Mouse (Mus musculus) gastrocnemius, postnatal 25 days (tissue): ENCODE results near the gene Nxt1. TPM values are rescaled to one million over a fixed set of nuclear protein-coding genes. Genes with fewer than 3 reads are reported as not detected.

Source experiments
- DNase-seq: peaks from one replicate; pipeline ENCODE4 v3.0.0; 2022
- total RNA-seq, 2 experiments: library from RNA; stranded (reverse); gene quantifications; 1 replicate in 1 of 2; 2 replicates in 1 of 2; pipeline ENCODE4 v1.2.3; 2021

Gene Nxt1
- total RNA-seq, 2 experiments from 2014 or later = 5.3 to 5.6 TPM

DNA sequence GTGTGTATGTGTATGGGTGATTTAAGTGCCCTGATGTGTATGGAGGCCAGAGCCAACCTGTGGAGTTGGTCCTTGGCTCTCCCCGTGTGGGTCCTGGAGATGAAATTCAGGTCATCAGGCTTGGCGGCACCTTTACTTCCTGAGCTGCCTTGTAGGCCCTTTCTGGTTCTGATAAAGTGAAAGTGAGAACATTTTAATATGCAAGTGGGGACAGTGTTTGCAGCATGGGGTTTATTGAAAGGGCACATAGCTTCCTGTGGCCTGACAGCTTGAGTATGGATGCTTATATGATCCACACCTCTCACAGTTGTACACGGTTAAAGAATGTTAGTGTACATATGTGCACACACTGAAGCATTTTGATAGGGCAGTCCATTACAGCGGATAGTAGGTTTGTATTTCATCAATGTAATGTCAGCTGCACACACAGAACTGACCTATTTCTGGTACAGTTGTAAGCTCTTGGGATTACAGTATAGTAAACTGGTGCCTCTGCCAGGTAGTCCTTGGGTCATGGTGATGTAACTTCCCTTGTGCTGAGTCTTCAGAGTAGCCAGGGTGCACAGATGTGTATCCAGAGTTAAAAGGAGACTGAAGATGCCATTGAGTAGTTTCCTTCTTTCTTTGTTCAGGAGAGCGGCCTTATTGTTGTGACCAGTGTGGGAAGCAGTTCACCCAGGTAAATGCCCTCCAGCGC is 17.2 kb downstream of the Nxt1 start:
- no peak for DNase-seq

DNA sequence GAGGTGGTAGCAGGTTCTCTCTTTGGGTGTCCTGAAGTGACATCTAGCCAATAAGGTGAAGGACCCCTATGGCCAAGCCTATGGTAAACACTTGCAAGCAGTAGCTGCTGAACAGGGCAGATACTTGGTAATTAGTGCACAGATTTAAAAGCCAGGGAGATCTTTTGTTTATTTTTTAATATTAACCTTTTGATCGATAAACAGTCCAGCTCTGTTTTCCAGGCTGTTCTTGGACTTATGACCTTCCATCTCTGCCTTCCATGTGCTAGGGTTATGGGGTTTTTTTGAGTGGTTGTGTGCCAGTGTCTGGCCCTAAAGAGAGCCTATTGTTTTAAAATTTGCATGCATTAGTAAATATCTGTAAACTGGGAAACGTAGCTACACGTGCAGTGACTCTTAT is 17.9 kb downstream of the Nxt1 start:
- no peak for DNase-seq

DNA sequence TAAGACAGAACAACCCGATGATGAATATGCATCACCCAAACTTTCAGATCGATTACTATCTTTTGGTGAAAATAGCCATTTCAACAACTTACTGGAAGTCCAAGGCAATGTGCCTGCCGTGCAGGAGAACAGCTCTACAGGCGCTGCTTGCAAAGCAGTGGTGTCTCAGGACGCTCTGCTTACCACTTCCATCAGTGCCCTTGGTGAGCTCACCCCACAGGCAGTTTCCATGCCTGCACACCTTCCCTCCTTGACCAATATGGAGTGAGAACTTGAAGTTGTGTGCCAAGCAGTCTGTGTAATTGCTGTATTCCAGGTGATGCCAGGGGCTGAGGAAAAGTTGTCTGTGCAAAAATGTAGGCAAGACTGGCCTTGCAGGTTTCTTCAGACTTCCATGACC is 18.4 kb downstream of the Nxt1 start:
- no peak for DNase-seq

DNA sequence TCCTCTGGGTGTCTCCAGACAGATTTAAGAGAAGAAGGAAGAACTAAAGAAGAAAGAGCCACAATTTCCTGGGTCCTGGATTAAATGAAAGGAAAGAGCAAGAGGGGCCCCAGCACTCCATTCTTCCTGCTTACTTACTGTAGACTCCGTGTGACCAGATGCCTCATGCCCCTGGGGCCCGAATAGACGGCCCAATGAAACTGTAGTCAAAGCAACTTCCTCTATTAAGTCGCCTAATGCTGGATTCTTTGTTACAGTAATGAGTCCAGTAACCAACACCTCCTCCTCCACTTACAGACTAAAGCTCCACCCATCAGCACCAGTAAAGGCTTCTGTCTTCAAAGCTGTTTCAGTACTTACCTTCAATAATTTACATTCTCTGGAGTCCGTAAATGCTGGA is 26.2 kb downstream of the Nxt1 start:
- DNase-seq = no peak

DNA sequence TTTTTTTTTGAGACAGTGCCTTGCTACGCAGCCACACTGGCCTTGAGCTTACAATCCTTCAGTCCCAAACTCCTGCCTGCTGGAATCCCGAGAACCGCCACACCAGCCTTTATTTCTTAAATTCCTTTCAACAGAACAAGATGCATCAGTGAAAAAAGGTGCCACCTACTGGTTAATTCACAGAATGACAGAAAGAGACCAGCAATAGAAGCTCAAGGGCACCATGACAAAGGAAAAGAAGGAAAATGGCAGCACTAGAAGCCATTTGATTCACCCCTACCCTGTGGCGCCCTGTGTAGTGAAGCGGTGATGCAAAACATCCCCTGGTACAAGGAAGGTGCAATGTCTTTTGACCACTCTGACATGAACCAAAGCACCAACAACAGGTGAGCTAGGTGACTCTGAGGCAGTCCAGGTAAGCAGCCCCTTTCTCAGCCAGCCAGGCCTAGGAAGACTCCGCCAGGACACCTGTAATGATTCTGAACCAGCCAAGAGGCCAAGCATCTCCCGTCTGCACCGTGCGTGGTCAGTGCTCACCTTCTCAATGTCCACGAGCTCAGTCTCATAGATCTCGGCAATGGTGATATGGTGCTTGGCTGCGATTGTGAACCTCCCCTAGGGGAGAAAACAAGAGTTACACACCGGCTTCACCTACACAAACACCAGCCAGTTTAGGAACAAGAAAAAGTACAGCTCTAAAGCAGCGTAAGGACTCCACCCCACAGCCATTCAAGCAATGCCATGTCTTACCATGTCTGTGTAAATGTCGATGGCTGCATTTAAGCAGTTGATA is 34.2 kb downstream of the Nxt1 start:
- DNase-seq = no peak

DNA sequence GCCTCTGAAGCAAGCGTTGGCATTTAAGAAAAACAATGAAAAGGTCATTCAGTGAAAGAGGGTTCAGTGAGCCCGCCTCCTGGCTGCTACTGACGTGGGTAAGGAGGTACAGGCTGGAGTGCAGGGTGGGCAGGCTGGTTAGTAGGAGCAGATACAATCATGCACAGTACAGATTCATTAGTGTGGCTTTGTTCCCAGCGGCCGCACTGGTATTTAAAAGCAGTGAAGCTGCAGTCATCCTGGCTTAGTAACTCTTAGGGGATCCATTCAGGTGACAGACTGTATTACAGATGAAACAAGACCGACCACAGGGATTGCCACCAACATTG is 34.8 kb downstream of the Nxt1 start:
- no peak for DNase-seq

DNA sequence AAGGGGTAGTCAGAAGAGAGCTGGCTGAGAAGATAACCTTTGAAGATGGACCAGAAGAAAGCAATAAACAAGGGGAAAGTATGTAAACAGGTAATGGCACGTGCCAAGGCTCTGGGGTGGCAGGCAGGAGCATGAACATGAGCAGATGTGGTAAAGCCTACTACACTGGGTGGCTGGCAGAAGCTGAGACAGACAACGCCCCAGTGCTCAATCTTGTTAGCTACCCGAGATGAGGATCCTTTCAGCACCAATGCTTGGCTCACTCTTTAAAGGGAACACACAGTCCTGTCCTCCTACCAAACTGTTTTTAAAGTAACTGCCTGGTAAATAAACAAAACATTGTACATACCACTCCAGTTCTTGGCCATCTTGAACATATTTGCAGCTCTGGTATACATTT is 39.9 kb downstream of the Nxt1 start:
- DNase-seq = peak; percentile 25

DNA sequence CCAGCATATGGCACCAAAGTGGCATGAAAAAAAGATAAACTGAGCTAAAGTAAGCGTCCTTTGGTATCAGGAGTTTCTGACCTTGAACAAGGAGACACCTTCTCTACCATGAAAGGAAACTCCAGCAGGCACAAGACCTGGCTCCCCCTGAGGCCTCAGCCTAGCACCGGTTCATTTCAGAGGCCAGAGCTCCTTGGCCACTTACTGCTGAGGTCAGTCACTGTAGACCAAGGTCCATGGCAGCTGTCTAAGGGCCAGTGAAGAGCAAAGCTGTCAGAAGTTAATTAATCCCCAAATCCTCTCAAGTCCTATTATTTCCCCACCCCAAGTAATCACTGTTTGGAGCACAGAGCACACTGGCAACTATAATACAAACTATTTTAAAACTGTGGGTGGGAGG is 44.7 kb downstream of the Nxt1 start:
- no peak for DNase-seq

DNA sequence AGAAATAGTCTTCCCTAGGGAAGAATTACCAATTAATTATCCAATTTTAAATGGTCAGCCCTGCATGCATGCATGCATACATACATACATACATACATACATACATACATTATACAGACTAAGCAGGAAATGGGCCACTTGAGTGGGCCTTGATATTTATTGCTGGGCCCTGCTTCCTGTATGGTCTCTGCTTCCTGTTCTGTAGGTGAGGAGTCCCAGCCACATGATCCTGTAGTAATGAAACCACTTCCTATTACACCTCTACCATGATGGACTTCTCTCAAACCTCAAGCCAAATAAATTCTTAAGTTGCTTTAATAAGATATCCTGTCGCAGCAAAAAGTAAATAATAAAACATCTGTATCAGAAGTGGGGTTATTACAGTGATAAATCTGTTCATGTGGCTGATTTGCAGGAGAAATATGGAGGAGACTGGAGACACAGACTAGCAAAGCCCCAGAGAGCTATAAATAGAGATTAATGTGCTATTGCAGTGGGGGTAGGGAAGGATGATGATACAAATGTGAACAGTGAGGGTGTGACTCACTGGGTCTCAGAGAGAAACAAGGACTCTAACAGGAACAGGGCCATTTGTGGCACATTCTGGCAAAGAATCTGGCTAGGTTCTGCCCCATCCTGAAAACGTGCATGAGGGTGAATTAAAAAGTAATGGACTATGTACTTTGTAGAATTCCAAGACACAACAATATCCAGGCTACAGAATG is 47.0 kb downstream of the Nxt1 start:
- DNase-seq = no peak

Other genes with a start within 250 kb of the Nxt1 start
- gene Cd93, start 229.0 kb upstream of the Nxt1 start, total RNA-seq = 10 to 100 TPM; 19.4 to 23.0 TPM
- gene Gzf1, start 8.4 kb downstream of the Nxt1 start, total RNA-seq = 10 to 100 TPM; 16.4 to 17.9 TPM
- gene Napb, start 59.9 kb downstream of the Nxt1 start, total RNA-seq = 1 to 10 TPM; 3.8 to 4.0 TPM
- not detected for gene Cstl1, start 77.8 kb downstream of the Nxt1 start, total RNA-seq
- gene Cst11, start 98.9 kb downstream of the Nxt1 start, total RNA-seq = not detected
- not detected for gene 8030411F24Rik, start 109.4 kb downstream of the Nxt1 start, total RNA-seq
- not detected for gene Cst12, start 116.8 kb downstream of the Nxt1 start, total RNA-seq
- gene Cst8, start 126.2 kb downstream of the Nxt1 start, total RNA-seq = not detected
- not detected for gene Cst13, start 147.5 kb downstream of the Nxt1 start, total RNA-seq
- not detected for gene Cst9, start 162.5 kb downstream of the Nxt1 start, total RNA-seq
- gene 9230104L09Rik, start 192.4 kb downstream of the Nxt1 start, total RNA-seq = 1 to 10 TPM; 1.3 to 1.4 TPM
- gene Cst3, start 203.1 kb downstream of the Nxt1 start, total RNA-seq = 100 to 1,000 TPM; 540 to 563 TPM